Comparison of ENCODE assay signal across 22 mouse cellular contexts in the genomic region with DNA sequence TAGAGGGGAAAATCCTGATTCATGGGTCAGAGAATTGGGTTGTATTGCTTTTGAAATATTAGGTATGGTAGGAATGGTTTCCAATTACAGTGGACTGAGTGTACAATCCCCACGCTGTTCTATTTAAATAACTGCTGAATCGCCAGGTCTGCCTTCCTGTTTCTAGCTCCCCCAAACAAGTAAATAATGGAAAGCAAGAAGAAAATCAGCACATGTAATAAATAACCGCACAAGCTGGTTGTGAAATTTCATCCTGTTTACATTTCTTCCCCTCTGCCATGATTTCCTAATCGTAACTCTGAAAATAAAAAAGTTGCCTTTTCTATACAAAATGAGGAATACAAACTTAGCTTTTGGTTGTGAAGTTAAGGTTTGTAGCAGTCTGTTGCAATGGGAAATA.
DNase-seq lines count a peak whose midpoint lies in the region; ATAC-seq and TF ChIP-seq lines count a peak whose summit lies in the region.
"Had no signal": no experiment of that assay in that cellular context is flagged by ENCODE, and none has a peak within 500 bp of the region (broad histone marks: within the 10 kb centered on the region; RNA-seq: fewer than 3 reads in every experiment).

No protein-coding gene starts in this region.

- no peak overlapping the region for H3K27ac ChIP-seq in kidney, postnatal 0 days
- H3K27ac ChIP-seq in kidney, adult 2 months (ENCODE audit: insufficient read depth, low read depth, low read length) = no peak overlapping the region
- H3K27ac ChIP-seq in lung, embryonic 15.5 days = peak overlapping the region; percentile 41; the same call in 1 of the 2 replicates
- no peak overlapping the region for H3K27ac ChIP-seq in hindbrain, embryonic 12.5 days
- H3K27ac ChIP-seq: embryonic facial prominence, embryonic 10.5 days; forebrain, embryonic 10.5 days; heart, adult 2 months; heart, embryonic 15.5 days; hindbrain, embryonic 10.5 days; hindbrain, embryonic 15.5 days had no signal

- no peaks in the 10 kb centered on the region for H3K27me3 ChIP-seq in kidney, postnatal 0 days (ENCODE audit: insufficient read depth, low read length)
- H3K27me3 ChIP-seq in kidney, adult 2 months (replicated peaks; ENCODE audit: control insufficient read depth, insufficient read depth, low read length) = no peaks in the 10 kb centered on the region
- H3K27me3 ChIP-seq in lung, embryonic 15.5 days = no peaks in the 10 kb centered on the region
- no peaks in the 10 kb centered on the region for H3K27me3 ChIP-seq in hindbrain, embryonic 12.5 days
- H3K27me3 ChIP-seq: heart, embryonic 15.5 days; hindbrain, embryonic 15.5 days; Patski had no signal

- DNase-seq in kidney, postnatal 0 days (ENCODE audit: low spot score) = peak; percentile 27
- no peak for DNase-seq in kidney, adult 2 months
- no peak for DNase-seq in lung, postnatal 25 days (ENCODE audit: low spot score)
- DNase-seq in adipocyte (ENCODE audit: low spot score) = peak; percentile 62
- DNase-seq in gastrocnemius, adult 8-10 months (ENCODE audit: low spot score in 2 of 2) = no peak
- DNase-seq: adrenal gland, adult 2 months; adrenal gland, postnatal 25 days; cerebellum, adult 2 months; cerebellum, postnatal 10 days; gastrocnemius, postnatal 10 days; heart, adult 2 months had no signal

- H3K4me2 ChIP-seq in kidney, postnatal 0 days (ENCODE audit: low read length) = no peak overlapping the region
- H3K4me2 ChIP-seq in lung, embryonic 15.5 days = no peak overlapping the region
- no peak overlapping the region for H3K4me2 ChIP-seq in hindbrain, embryonic 12.5 days (replicated peaks)
- H3K4me2 ChIP-seq: heart, embryonic 11.5 days; heart, embryonic 15.5 days; hindbrain, embryonic 15.5 days had no signal

- no peaks in the 10 kb centered on the region for H3K4me1 ChIP-seq in kidney, postnatal 0 days (replicated peaks; ENCODE audit: insufficient read depth, low read length)
- no peaks in the 10 kb centered on the region for H3K4me1 ChIP-seq in kidney, adult 2 months (ENCODE audit: control insufficient read depth, insufficient read depth, low read length)
- H3K4me1 ChIP-seq in lung, embryonic 15.5 days = no peaks in the 10 kb centered on the region
- H3K4me1 ChIP-seq in hindbrain, embryonic 12.5 days = no peaks in the 10 kb centered on the region
- H3K4me1 ChIP-seq: embryonic facial prominence, embryonic 10.5 days; forebrain, embryonic 10.5 days; heart, embryonic 15.5 days; hindbrain, embryonic 10.5 days; hindbrain, embryonic 15.5 days had no signal

- 27% methylated on average over 4 of the region's 4 CpGs for WGBS in kidney, postnatal 0 days
- 33% methylated on average over 4 of the region's 4 CpGs for WGBS in kidney, adult 2 months
- WGBS in lung, embryonic 15.5 days = 28% methylated on average over 4 of the region's 4 CpGs
- WGBS in hindbrain, embryonic 12.5 days = 85% methylated on average over 4 of the region's 4 CpGs

- H3K9me3 ChIP-seq in kidney, postnatal 0 days (replicated peaks; ENCODE audit: low read length) = no peaks in the 10 kb centered on the region
- no peaks in the 10 kb centered on the region for H3K9me3 ChIP-seq in lung, embryonic 15.5 days
- no peaks in the 10 kb centered on the region for H3K9me3 ChIP-seq in hindbrain, embryonic 12.5 days (replicated peaks)
- H3K9me3 ChIP-seq: embryonic facial prominence, embryonic 10.5 days; forebrain, embryonic 10.5 days; heart, embryonic 15.5 days; hindbrain, embryonic 10.5 days; hindbrain, embryonic 15.5 days had no signal

- no peak for ATAC-seq in kidney, postnatal 0 days (replicated peaks; ENCODE audit: low FRiP score, low read depth)
- ATAC-seq in lung, embryonic 15.5 days (ENCODE audit: borderline replicate concordance, extremely low read depth, low FRiP score, low TSS enrichment) = 0 out of 2 replicates have a peak, but pooled peaks have one; percentile 62
- ATAC-seq in hindbrain, embryonic 12.5 days (ENCODE audit: low FRiP score) = no peak
- ATAC-seq: activated CD4-positive, CD25-positive, alpha-beta regulatory T cell, adult 4 months; forebrain, embryonic 14.5 days; Patski had no signal

- no peak overlapping the region for H3K4me3 ChIP-seq in kidney, postnatal 0 days (replicated peaks; ENCODE audit: low read depth, low read length)
- no peak overlapping the region for H3K4me3 ChIP-seq in kidney, adult 2 months (ENCODE audit: insufficient read depth, low read depth, low read length)
- no peak overlapping the region for H3K4me3 ChIP-seq in lung, embryonic 15.5 days
- H3K4me3 ChIP-seq in hindbrain, embryonic 12.5 days = no peak overlapping the region
- H3K4me3 ChIP-seq: embryonic facial prominence, embryonic 10.5 days; forebrain, embryonic 10.5 days; heart, adult 2 months; heart, embryonic 15.5 days; hindbrain, embryonic 10.5 days; hindbrain, embryonic 15.5 days had no signal

- H3K9ac ChIP-seq in kidney, postnatal 0 days (ENCODE audit: low read depth, low read length) = no peak overlapping the region
- no peak overlapping the region for H3K9ac ChIP-seq in lung, embryonic 15.5 days
- no peak overlapping the region for H3K9ac ChIP-seq in hindbrain, embryonic 12.5 days
- H3K9ac ChIP-seq: heart, embryonic 15.5 days; hindbrain, embryonic 15.5 days had no signal

- H3K36me3 ChIP-seq in kidney, postnatal 0 days (ENCODE audit: insufficient read depth, low read length) = no peaks in the 10 kb centered on the region
- no peaks in the 10 kb centered on the region for H3K36me3 ChIP-seq in kidney, adult 2 months (ENCODE audit: control insufficient read depth, insufficient read depth, low read length)
- H3K36me3 ChIP-seq in lung, embryonic 15.5 days = no peaks in the 10 kb centered on the region
- no peaks in the 10 kb centered on the region for H3K36me3 ChIP-seq in hindbrain, embryonic 12.5 days
- H3K36me3 ChIP-seq: embryonic facial prominence, embryonic 10.5 days; forebrain, embryonic 10.5 days; heart, embryonic 15.5 days; hindbrain, embryonic 10.5 days; hindbrain, embryonic 15.5 days had no signal

- TF ChIP-seq CTCF in kidney, postnatal 0 days (IDR thresholded peaks at IDR 0.05; ENCODE audit: low read depth) = no peak
- no peak for TF ChIP-seq CTCF in kidney, adult 2 months (conservative IDR thresholded peaks at IDR 0.05; ENCODE audit: insufficient read depth, insufficient read length, low read depth, low read length)

- TF ChIP-seq POLR2A in kidney, adult 2 months (IDR thresholded peaks at IDR 0.05; ENCODE audit: low read depth, low read length) = no peak

Comparison
In these comparisons a context has a peak if more than half of its experiments do, and no peak if none do; other contexts are left out.
1. DNase-seq: peak in kidney, postnatal 0 days (single experiment) and adipocyte (single experiment); none in kidney, adult 2 months (single experiment), lung, postnatal 25 days (single experiment) and gastrocnemius, adult 8-10 months (0 of 2).